Mouse (Mus musculus) MEL (cell line): ENCODE data around the gene Rps15a. TPM values are rescaled to one million over a fixed set of nuclear protein-coding genes. Genes with fewer than 3 reads are reported as not detected.

Experiments
- DNase-seq: peaks from one replicate; pipeline ENCODE4 v3.0.0; 2011; ENCODE audit warnings: low read depth, low spot score
- H3K27ac ChIP-seq: 2 replicates; pipeline ENCODE4 v1.5.1; 2012; ENCODE audit warnings: low read depth, mild to moderate bottlenecking, control low read depth, low read length, moderate library complexity; ENCODE audit not compliant: control insufficient read depth
- H3K27me3 ChIP-seq, 2 experiments: fragments of 150-350 bp in 1 of 2; sonication (generic) in 1 of 2; 2 replicates each; pipeline ENCODE4 v1.6.1; 2012; ENCODE audit warnings: low read length in 2 of 2, mild to moderate bottlenecking in 2 of 2, improper control_type of control experiment in 1 of 2, moderate library complexity in 1 of 2; ENCODE audit not compliant: insufficient read depth in 2 of 2, control insufficient read depth in 1 of 2
- H3K36me3 ChIP-seq, 2 experiments: 2 replicates each; pipeline ENCODE4 v1.6.1; 2012 to 2014; ENCODE audit warnings: low read length in 2 of 2, improper control_type of control experiment in 1 of 2, inconsistent platforms in 1 of 2, mild to moderate bottlenecking in 1 of 2; ENCODE audit not compliant: insufficient read depth in 2 of 2, control insufficient read depth in 1 of 2
- H3K4me1 ChIP-seq, 2 experiments: fragments of 150-350 bp in 1 of 2; sonication (generic) in 1 of 2; 2 replicates each; pipeline ENCODE4 v1.6.1; 2012; ENCODE audit warnings: low read length in 2 of 2, improper control_type of control experiment in 1 of 2, mild to moderate bottlenecking in 1 of 2; ENCODE audit not compliant: insufficient read depth in 2 of 2, control insufficient read depth in 1 of 2
- H3K4me3 ChIP-seq, 2 experiments: fragments of 150-350 bp in 1 of 2; sonication (generic) in 1 of 2; 2 replicates each; pipeline ENCODE4 v1.5.1; 2012; ENCODE audit warnings: low read depth in 2 of 2, low read length in 2 of 2, mild to moderate bottlenecking in 2 of 2, moderate library complexity in 2 of 2, control low read depth in 1 of 2, improper control_type of control experiment in 1 of 2; ENCODE audit not compliant: control insufficient read depth in 1 of 2, insufficient read depth in 1 of 2
- H3K79me2 ChIP-seq: 2 replicates; pipeline ENCODE4 v1.6.1; 2012; ENCODE audit warnings: mild to moderate bottlenecking, low read length, moderate library complexity; ENCODE audit not compliant: control insufficient read depth, poor library complexity, insufficient read depth
- H3K9ac ChIP-seq: 2 replicates; pipeline ENCODE4 v1.6.1; 2012; ENCODE audit warnings: low read depth, mild to moderate bottlenecking, control low read depth, low read length, moderate library complexity; ENCODE audit not compliant: control insufficient read depth, poor library complexity, severe bottlenecking
- H3K9me3 ChIP-seq: fragments of 150-350 bp; sonication (generic); replicated peaks from 2 replicates; pipeline ENCODE4 v1.6.1; 2012; ENCODE audit warnings: mild to moderate bottlenecking, low read length, improper control_type of control experiment, moderate library complexity; ENCODE audit not compliant: insufficient read depth
- BHLHE40 ChIP-seq: IDR thresholded peaks from 2 replicates; pipeline ENCODE4 v1.6.1; 2012; ENCODE audit warnings: low read depth, mild to moderate bottlenecking, inconsistent platforms, low read length, improper control_type of control experiment, borderline replicate concordance
- CHD1 ChIP-seq: IDR thresholded peaks from 2 replicates; pipeline ENCODE4 v1.6.1; 2012; ENCODE audit warnings: low read depth, mild to moderate bottlenecking, inconsistent platforms, low read length, improper control_type of control experiment
- E2F4 ChIP-seq: IDR thresholded peaks from 2 replicates; pipeline ENCODE4 v1.6.1; 2011; ENCODE audit warnings: low read depth, low read length, improper control_type of control experiment, borderline replicate concordance
- ELF1 ChIP-seq: IDR thresholded peaks from 2 replicates; pipeline ENCODE4 v1.6.1; 2014; ENCODE audit warnings: low read depth, mild to moderate bottlenecking, inconsistent platforms, low read length, improper control_type of control experiment, moderate library complexity
- EP300 ChIP-seq, 2 experiments: IDR thresholded peaks; 2 replicates each; pipeline ENCODE4 v1.6.1; 2011; ENCODE audit warnings: improper control_type of control experiment in 2 of 2, low read length in 2 of 2, low read depth in 1 of 2, mild to moderate bottlenecking in 1 of 2
- ETS1 ChIP-seq: IDR thresholded peaks from 2 replicates; pipeline ENCODE4 v1.6.1; 2012; ENCODE audit warnings: low read depth, mild to moderate bottlenecking, inconsistent platforms, low read length, improper control_type of control experiment, moderate library complexity
- GABPA ChIP-seq: IDR thresholded peaks from 2 replicates; pipeline ENCODE4 v1.6.1; 2012; ENCODE audit warnings: low read depth, mild to moderate bottlenecking, inconsistent platforms, low read length, improper control_type of control experiment, moderate library complexity
- GATA1 ChIP-seq: IDR thresholded peaks from 2 replicates; pipeline ENCODE4 v1.6.1; 2011; ENCODE audit warnings: low read depth, low read length, improper control_type of control experiment
- HCFC1 ChIP-seq: IDR thresholded peaks from 2 replicates; pipeline ENCODE4 v1.6.1; 2012; ENCODE audit warnings: low read depth, mild to moderate bottlenecking, inconsistent platforms, low read length, improper control_type of control experiment, moderate library complexity
- JUND ChIP-seq: IDR thresholded peaks from 2 replicates; pipeline ENCODE4 v1.6.1; 2011; ENCODE audit warnings: low read depth, mild to moderate bottlenecking, improper control_type of control experiment, low read length
- KAT2A ChIP-seq: conservative IDR thresholded peaks from 2 replicates; pipeline ENCODE4 v1.6.1; 2012; ENCODE audit warnings: low read depth, low read length, improper control_type of control experiment, inconsistent platforms
- MAFK ChIP-seq: IDR thresholded peaks from 2 replicates; pipeline ENCODE4 v1.6.1; 2011; ENCODE audit warnings: low read depth, mild to moderate bottlenecking, low read length, improper control_type of control experiment, borderline replicate concordance
- MAX ChIP-seq: IDR thresholded peaks from 2 replicates; pipeline ENCODE4 v1.6.1; 2011; ENCODE audit warnings: low read length, improper control_type of control experiment
- MAZ ChIP-seq: IDR thresholded peaks from 2 replicates; pipeline ENCODE4 v1.6.1; 2012; ENCODE audit warnings: low read depth, mild to moderate bottlenecking, inconsistent platforms, low read length, improper control_type of control experiment
- MEF2A ChIP-seq: IDR thresholded peaks from 2 replicates; pipeline ENCODE4 v1.6.1; 2014; ENCODE audit warnings: low read depth, mild to moderate bottlenecking, inconsistent platforms, low read length, improper control_type of control experiment; ENCODE audit not compliant: poor library complexity, insufficient replicate concordance, severe bottlenecking; ENCODE audit errors: extremely low read depth
- MXI1 ChIP-seq: IDR thresholded peaks from 2 replicates; pipeline ENCODE4 v1.6.1; 2011; ENCODE audit warnings: mild to moderate bottlenecking, low read depth, low read length, improper control_type of control experiment
- MYB ChIP-seq: IDR thresholded peaks from 2 replicates; pipeline ENCODE4 v1.6.1; 2011; ENCODE audit warnings: mild to moderate bottlenecking, low read depth, low read length, improper control_type of control experiment
- NELFE ChIP-seq: IDR thresholded peaks from 2 replicates; pipeline ENCODE4 v1.6.1; 2011; ENCODE audit warnings: low read depth, low read length, improper control_type of control experiment
- NRF1 ChIP-seq: IDR thresholded peaks from 2 replicates; pipeline ENCODE4 v1.6.1; 2014; ENCODE audit warnings: low read depth, mild to moderate bottlenecking, inconsistent platforms, low read length, improper control_type of control experiment, moderate library complexity; ENCODE audit not compliant: poor library complexity, insufficient read depth, severe bottlenecking
- POLR2A ChIP-seq, 2 experiments: IDR thresholded peaks; 2 replicates each; pipeline ENCODE4 v1.6.1; 2011 to 2012; ENCODE audit warnings: low read length in 2 of 2, mild to moderate bottlenecking in 2 of 2, control low read depth in 1 of 2, improper control_type of control experiment in 1 of 2, low read depth in 1 of 2, moderate library complexity in 1 of 2; ENCODE audit not compliant: control insufficient read depth in 1 of 2, insufficient read depth in 1 of 2, poor library complexity in 1 of 2
- POLR2AphosphoS2 ChIP-seq: IDR thresholded peaks from 2 replicates; pipeline ENCODE4 v1.6.1; 2011; ENCODE audit warnings: low read length, improper control_type of control experiment
- POLR2AphosphoS5 ChIP-seq: IDR thresholded peaks from 2 replicates; pipeline ENCODE4 v1.6.1; 2012; ENCODE audit warnings: low read depth, borderline replicate concordance, mild to moderate bottlenecking, inconsistent platforms, low read length, moderate library complexity, mixed read lengths
- RAD21 ChIP-seq: IDR thresholded peaks from 2 replicates; pipeline ENCODE4 v1.6.1; 2011; ENCODE audit warnings: mild to moderate bottlenecking, low read depth, low read length, improper control_type of control experiment
- SMC3 ChIP-seq: IDR thresholded peaks from 2 replicates; pipeline ENCODE4 v1.6.1; 2011; ENCODE audit warnings: low read depth, low read length, improper control_type of control experiment
- TAL1 ChIP-seq: IDR thresholded peaks from 2 replicates; pipeline ENCODE4 v1.6.1; 2012; ENCODE audit warnings: mild to moderate bottlenecking, inconsistent platforms, low read length, moderate library complexity, mixed read lengths
- TCF12 ChIP-seq: IDR thresholded peaks from 2 replicates; pipeline ENCODE4 v1.6.1; 2014; ENCODE audit warnings: low read depth, mild to moderate bottlenecking, inconsistent platforms, low read length, improper control_type of control experiment, moderate library complexity
- UBTF ChIP-seq: IDR thresholded peaks from 2 replicates; pipeline ENCODE4 v1.6.1; 2012; ENCODE audit warnings: low read depth, mild to moderate bottlenecking, inconsistent platforms, low read length, improper control_type of control experiment, moderate library complexity, borderline replicate concordance; ENCODE audit not compliant: insufficient read depth
- USF1 ChIP-seq: IDR thresholded peaks from 2 replicates; pipeline ENCODE4 v1.6.1; 2014; ENCODE audit warnings: low read depth, mild to moderate bottlenecking, inconsistent platforms, low read length, improper control_type of control experiment, moderate library complexity
- USF2 ChIP-seq, 2 experiments: IDR thresholded peaks; 2 replicates each; pipeline ENCODE4 v1.6.1; 2011 to 2012; ENCODE audit warnings: improper control_type of control experiment in 2 of 2, low read length in 2 of 2, borderline replicate concordance in 1 of 2, inconsistent platforms in 1 of 2, low read depth in 1 of 2, mild to moderate bottlenecking in 1 of 2; ENCODE audit not compliant: insufficient read depth in 1 of 2
- ZKSCAN1 ChIP-seq: IDR thresholded peaks from 2 replicates; pipeline ENCODE4 v1.6.1; 2012; ENCODE audit warnings: low read depth, mild to moderate bottlenecking, inconsistent platforms, low read length, improper control_type of control experiment, moderate library complexity
- ZMIZ1 ChIP-seq: IDR thresholded peaks from 2 replicates; pipeline ENCODE4 v1.6.1; 2012; ENCODE audit warnings: low read depth, mild to moderate bottlenecking, inconsistent platforms, low read length, improper control_type of control experiment, moderate library complexity
- ZNF384 ChIP-seq: IDR thresholded peaks from 2 replicates; pipeline ENCODE4 v1.6.1; 2012; ENCODE audit warnings: low read depth, mild to moderate bottlenecking, inconsistent platforms, low read length, improper control_type of control experiment
- polyA plus RNA-seq, 2 experiments: library from polyadenylated mRNA; stranded (reverse) in 1 of 2; unstranded in 1 of 2; fragments of >175 nt in 1 of 2; fragments of >200 nt in 1 of 2; gene quantifications; 2 replicates each; pipeline versions ENCODE4 v1.2.1 to v1.2.4; 2012; ENCODE audit warnings: low replicate concordance in 2 of 2, low read depth in 1 of 2; ENCODE audit not compliant: insufficient read length in 2 of 2, insufficient read depth in 1 of 2, missing spikeins in 1 of 2
- total RNA-seq: library from RNA; depleted of rRNA; stranded (reverse); fragments of 300-350 nt; gene quantifications from 2 replicates; pipeline ENCODE4 v1.2.3, GENCODE M21; 2012

Gene Rps15a
- total and polyA plus RNA-seq, 3 experiments: 589 to 2,420 TPM; not detected in 1

DNA sequence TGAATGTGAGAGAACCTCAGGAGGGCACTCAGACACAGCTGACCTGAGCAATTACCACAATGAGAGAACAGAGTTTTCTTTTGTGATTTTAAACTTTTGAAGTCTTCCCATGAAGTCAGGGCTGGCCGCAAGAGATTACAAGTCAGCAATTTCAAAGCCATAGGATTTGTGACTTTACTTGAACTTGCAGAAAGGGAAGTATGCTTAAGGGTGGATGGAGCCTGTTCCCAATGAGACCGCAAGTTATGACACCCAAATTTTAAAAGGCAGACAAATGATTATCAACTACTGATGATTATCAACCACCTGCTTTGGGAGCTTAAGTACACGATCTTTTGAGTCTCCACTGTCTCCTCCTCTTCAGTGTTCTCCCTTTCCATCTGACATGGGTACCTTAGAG is 2.4 kb upstream of the Rps15a start (continued):
- TF ChIP-seq TCF12 (peak; percentile 78), JUND (no peak), E2F4 (no peak), BHLHE40 (no peak), ELF1 (no peak), MAFK (peak; percentile 79; the same call in 1 of the 2 replicates), MYB (no peak), TAL1 (peak; percentile 79), CHD1 (0 out of 2 replicates have a peak, but pooled peaks have one; percentile 34), GABPA (peak; percentile 75; the same call in 1 of the 2 replicates), POLR2AphosphoS5 (no peak), ZKSCAN1 (no peak), MXI1 (no peak), UBTF (no peak), MAX (0 out of 2 replicates have a peak, but pooled peaks have one; percentile 34), MAZ (no peak)

DNA sequence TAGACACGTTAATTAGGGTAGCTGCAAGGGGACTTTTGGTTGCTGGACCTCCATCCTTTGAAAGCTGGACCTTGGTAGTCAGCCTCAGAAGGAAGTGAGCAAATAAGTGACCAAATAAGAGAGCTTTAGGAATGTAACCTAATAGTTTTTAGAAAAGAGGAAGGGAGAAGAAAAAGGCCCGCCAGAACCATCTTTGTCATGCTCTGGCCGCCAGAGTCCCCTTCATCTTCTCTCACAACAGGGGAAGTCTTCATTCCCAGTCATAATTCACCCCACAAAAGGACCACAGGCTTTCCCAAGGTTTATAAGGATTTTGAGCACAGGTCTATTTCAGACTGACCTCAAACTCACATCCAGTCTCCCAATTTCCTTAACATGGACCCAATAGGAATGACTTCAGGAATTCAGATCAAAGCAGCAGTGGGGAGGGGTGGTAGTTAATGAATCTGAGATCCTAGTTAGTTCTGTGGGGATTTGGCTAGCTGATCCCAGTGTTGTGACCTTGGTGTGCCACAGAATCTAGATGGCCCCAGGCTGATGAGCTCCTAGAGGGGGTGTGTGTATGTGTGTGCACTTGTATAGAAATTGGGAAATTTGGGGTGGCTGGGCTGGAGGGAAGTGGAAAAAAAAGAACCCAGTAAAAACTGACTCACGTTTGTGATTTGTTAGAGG is 1.7 kb upstream of the Rps15a start:
- Histone ChIP-seq H3K4me3 (no peak overlapping the region), H3K27me3 (no peaks in the 10 kb centered on the region), H3K36me3 (peaks cover 21 to 48% of the 10 kb centered on the region in 2 experiments), H3K27ac (peak overlapping the region; percentile 88), H3K9ac (no peak overlapping the region), H3K79me2 (peaks cover 35% of the 10 kb centered on the region), H3K9me3 (no peaks in the 10 kb centered on the region), H3K4me1 (peaks cover 15 to 22% of the 10 kb centered on the region in 2 experiments)
- DNase-seq: peak; percentile 56
- TF ChIP-seq NELFE (no peak), USF2 (IDR thresholded peaks at IDR 0.05; ENCODE audit: borderline replicate concordance in 1 of 2, insufficient read depth in 1 of 2, low read depth in 1 of 2, low read length in 2 of 2) (no peak), USF1 (no peak), POLR2A (IDR thresholded peaks at IDR 0.05; ENCODE audit: control insufficient read depth in 1 of 2, insufficient read depth in 1 of 2, low read depth in 1 of 2, low read length in 2 of 2, poor library complexity in 1 of 2) (no peak), ZMIZ1 (0 out of 2 replicates have a peak, but pooled peaks have one; percentile 49), ETS1 (0 out of 2 replicates have a peak, but pooled peaks have one; percentile 27), MAZ (no peak), ZNF384 (no peak), MEF2A (no peak), HCFC1 (0 out of 2 replicates have a peak, but pooled peaks have one; percentile 17), MYB (no peak), EP300 (IDR thresholded peaks at IDR 0.05; ENCODE audit: low read depth in 1 of 2, low read length in 2 of 2) (no peak), RAD21 (no peak), MAFK (no peak), POLR2AphosphoS5 (no peak), POLR2AphosphoS2 (no peak), KAT2A (no peak), GATA1 (no peak), CHD1 (no peak), SMC3 (no peak), NRF1 (no peak), GABPA (no peak), BHLHE40 (no peak)
